Mouse (Mus musculus): ENCODE measurements around the gene Mapk13. TPM values are rescaled to one million over a fixed set of nuclear protein-coding genes. Genes with fewer than 3 reads are reported as not detected.
"Not testable (repeated sequence)": the region's sequence is repeated elsewhere in the genome, so short reads cannot be mapped to it uniquely, and the experiment has no call there.

Mapk13 gene
- total RNA-seq, 2 experiments from 2014 or later = 12.2 to 32.8 TPM

DNA sequence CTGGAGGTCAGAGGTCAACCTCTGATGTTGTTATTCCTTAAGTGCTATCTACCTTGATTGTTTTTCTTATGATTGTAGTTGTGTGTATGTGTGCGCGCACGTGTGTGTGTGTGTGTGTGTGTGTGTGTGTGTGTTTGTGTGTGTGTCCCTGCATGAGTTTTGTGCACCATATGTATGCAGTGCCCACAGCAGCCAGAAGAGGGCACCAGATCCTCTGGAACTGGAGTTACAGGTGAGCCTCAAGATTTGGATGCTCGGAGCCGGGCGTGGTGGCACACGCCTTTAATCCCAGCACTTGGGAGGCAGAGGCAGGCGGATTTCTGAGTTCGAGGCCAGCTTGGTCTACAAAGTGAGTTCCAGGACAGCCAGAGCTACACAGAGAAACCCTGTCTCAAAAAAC, 5.2 kb downstream of the Mapk13 start:
- ATAC-seq (ENCODE audit: poor library complexity, severe bottlenecking) = not testable (repeated sequence)

DNA sequence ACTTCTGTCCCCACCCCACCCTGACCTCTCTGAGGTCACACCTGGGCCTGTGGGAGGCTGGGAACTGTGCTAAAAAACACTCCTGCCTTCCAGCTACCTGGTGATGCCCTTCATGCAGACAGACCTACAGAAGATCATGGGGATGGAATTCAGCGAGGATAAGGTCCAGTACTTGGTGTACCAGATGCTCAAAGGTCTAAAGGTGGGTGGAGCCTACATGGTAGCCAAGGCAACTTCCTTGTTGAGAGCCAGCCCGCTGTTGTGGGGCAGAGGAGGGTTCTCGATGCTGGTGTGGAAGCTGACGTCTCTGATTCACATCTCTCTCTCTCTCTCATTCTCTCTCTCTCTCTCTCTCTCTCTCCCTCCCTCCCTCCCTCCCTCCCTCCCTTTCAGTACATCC, 6.1 kb downstream of the Mapk13 start:
- no peak for ATAC-seq (ENCODE audit: poor library complexity, severe bottlenecking)

DNA sequence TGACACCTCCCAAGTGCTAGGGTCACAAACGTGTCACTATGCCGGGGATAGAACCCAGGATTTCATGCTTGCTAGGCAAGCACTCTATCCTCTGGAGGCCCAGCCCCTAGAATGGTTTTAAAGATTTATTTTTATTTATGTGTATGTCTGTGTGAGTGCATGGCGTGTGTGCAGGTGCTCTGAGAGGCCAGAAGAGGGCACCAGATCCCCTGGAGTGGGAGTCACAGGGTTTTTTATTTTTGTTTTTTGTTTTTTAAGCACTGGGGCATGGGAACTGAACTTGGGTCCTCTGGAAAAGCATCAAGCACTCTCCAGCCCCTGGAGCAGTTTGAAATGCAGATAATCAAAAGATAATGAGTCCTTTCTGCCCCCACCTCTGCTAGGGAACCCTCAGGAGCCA, 7.7 kb downstream of the Mapk13 start:
- no peak for ATAC-seq (ENCODE audit: poor library complexity, severe bottlenecking)

DNA sequence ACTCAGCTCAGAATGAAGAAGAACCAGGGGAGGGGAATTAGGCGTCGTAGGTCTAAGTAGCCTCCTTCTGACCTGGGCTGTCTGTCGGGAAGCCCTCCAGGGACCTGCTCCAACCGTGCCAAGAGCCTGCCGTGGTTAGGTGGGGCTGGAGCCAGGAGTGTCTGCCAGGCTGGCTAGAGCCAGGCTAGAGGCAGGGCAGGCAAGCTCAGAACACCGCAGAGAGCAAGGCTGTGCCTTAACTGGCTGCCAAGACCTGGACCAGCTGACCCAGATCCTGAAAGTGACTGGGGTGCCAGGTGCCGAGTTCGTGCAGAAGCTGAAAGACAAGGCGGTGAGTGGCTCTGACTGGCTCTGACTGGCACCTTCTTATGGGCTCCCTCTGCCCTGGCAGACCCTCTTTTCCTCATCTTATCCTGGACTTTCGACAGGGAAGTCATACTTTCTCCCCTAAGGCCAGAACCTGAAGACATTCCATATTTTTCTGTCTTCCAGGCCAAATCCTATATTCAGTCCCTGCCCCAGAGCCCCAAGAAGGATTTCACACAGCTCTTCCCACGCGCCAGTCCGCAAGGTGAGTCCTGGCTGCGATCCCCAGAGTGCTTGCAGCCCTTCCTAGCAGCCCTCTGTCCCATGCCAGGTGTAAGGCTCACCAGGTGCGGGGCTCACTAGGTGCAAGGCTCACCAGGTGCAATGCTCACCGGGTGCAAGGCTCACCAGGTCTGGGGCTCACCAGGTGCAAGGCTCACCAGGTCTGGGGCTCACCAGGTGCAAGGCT, 8.3 kb downstream of the Mapk13 start:
- ATAC-seq (ENCODE audit: poor library complexity, severe bottlenecking) = no peak

DNA sequence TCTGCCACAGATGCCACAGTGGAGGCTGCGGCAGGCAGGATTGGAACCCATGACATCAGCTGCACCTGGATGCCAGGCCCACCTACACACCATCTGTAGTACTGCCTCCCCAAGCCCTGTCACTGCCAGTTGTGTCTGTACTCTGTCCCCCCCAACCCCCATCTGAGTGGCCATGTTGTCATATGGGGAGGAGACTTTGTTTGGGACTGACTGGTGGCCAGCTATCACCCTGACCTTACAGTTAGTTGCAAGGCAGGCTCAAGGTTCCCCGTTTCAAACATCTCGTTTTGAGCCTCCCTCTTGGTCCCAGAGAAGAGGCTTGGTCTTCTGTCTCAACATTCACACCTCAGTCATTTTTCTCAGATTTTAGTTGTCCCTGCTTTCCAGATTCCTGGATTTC, 10.6 kb downstream of the Mapk13 start:
- no peak for ATAC-seq (ENCODE audit: poor library complexity, severe bottlenecking)

DNA sequence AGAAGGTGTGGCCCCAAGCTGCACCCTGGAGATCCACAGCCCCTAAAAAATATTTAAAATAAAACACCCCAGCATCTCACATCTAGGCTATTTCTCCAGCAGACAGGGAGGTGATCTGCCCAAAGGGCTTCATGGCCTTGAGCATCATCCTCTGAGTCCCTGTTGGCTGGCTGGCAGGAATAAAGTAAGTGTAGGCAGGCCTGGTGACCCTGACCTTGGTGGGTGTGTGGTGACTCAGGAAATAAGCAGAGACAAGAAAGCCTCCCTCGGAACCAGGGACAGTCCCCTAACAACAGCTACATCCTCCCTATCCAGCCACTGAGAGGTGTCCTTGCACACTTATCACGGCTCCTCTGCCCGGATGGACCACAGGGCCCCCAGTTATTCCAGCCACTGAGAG, 11.7 kb downstream of the Mapk13 start:
- ATAC-seq (ENCODE audit: poor library complexity, severe bottlenecking) = no peak

DNA sequence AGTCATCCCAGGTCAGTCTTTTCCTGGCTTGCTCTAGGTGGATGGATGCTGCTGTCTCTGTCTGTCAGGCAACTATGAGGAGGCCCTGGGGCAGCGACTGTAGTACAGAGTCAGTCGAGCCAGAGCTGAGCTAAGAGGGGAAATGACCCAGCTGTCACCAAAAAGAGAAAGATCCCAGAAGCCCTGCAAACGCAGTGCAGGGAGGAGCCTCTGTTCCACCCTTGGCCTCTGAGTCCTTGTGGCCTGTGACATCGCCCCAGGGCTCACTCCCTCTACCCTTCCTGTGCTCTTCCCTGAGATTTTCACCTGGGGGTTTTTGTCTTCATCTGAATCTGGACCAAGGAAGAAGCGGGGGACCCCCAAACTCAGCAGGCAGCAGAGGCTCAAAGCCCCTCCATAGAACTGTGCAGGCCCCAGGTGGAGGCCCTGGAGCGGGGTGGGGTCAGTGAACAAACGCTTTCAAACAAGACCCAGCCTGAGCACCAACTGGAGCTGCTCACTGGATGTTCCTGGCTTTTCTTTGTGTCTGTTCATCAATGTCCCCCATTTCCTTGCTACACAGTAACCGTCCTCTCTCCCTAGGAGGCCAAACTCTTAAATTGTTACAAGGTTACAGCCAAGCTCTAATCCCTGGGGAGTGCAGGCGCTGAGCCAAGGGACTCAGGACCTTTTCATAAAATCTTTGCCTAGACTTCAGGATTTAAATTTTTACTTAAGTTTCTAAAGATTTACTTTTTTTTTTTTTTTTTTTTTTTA, 12.4 kb downstream of the Mapk13 start:
- no peak for ATAC-seq (ENCODE audit: poor library complexity, severe bottlenecking)

DNA sequence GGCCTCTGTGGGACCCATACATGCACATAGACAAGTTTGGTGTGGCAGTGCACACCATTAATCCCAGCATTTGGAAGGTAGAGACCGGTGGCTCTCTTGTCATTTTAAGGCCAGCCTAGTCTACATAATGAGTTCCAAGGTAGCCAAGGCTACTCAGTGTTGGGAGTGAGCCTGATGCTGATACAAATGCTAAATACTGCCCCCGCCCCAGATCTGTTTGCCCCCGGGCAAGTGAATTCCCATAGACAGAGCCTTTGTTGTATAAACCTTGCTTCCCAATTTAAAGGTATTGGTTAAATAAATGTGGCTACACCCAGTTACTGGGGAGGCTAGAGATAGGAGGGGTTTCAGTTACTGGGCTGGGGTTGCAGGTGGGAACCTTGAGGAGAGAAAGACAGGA, 15.9 kb downstream of the Mapk13 start:
- no peak for ATAC-seq (ENCODE audit: poor library complexity, severe bottlenecking)

DNA sequence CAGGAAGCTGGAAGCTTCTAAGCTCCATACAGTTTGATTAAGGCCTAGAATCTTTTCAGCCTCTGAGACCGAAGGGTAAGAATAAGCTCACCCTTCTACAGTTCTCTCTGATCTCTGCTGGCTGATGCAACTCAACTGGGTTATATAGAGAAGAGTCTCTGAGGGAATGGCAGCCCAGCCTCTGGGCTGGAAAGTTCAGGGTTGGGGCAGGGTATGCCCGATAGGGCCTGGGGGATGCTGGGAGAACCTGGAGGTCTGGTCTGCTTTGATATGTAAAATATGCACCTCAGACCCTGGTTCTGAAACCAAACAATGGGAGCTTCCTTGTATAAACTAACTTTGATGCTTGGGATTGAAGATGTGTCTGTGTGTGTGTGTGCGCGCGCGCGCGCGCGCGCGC, 18.4 kb downstream of the Mapk13 start:
- no peak for ATAC-seq (ENCODE audit: poor library complexity, severe bottlenecking)

DNA sequence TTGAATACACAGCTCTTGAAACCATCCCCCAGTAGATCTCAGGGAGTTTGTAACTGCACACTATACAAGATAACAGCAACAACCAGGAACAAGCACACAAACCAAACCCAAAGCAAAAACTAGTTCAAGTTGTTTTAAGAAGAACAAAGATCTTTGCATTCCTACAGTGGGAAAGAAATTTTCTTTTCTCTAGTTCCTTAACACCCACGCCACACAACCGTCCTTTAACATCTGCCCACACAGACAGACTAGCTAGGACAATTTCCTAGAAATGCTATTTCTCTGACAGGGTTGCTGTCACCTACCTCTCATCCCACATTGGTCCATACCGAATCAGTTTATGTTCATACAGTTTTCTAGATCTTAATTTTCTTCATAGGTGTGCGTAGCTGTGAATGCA, 27.9 kb downstream of the Mapk13 start:
- ATAC-seq (ENCODE audit: poor library complexity, severe bottlenecking) = no peak

DNA sequence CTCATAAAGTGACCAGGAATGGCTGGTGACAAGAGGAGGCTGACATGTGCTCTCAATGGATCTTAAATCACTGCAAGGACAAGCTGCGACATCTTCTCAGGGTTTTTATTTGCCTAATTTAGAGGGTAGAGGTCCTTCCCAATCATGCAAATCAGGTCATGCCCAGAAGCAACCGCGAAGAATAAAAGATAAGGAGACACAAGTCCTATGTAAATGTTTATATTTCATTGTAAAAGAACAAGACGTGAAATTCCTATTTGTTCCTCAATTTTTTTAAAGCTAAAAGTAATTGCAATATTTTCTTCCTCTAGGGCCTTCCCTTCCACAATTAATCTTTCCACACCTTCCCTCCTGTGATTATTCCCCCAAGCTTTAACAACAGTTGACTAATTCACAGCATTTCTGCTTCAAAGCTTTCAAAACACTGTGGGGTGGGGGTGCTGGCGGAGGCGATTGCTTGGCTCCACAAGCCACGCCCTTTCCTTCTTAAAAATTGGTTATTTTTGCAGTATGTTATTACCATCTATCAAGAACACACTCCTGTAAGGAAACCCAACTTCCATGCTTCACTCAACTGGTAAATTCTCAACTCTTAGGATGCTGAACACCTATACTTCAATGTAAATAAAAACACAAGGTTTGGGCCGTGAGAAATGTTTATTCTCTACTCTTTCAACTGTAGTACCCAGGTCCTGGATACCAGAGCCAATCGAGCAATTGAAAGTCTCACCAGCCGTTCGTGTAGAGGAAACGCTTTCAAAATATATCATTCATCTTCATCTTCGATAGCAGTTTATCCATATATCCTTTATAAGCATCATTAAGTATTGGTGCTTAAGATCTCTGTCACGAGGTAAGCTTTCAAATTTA, 30.4 kb downstream of the Mapk13 start:
- ATAC-seq (ENCODE audit: poor library complexity, severe bottlenecking) = no peak

DNA sequence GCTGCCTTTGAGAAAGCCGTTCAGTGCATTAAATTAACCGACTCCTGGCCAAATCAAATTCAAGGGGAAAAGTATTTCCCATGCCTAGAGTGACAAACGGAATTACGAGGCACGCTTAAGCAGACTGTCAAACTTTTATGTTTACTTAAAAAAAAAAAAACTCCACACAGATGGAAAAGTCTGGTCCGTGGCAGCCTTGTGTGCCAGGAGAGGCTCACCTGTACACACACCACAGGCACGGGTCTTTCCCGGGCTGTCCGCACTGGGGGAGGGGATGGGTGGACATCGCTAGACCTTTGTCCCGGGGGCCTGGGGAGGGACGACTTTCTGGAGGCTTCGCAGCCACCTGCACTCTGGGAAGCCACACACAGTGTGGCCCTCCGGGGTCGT, 31.2 kb downstream of the Mapk13 start:
- no peak for ATAC-seq (ENCODE audit: poor library complexity, severe bottlenecking)

DNA sequence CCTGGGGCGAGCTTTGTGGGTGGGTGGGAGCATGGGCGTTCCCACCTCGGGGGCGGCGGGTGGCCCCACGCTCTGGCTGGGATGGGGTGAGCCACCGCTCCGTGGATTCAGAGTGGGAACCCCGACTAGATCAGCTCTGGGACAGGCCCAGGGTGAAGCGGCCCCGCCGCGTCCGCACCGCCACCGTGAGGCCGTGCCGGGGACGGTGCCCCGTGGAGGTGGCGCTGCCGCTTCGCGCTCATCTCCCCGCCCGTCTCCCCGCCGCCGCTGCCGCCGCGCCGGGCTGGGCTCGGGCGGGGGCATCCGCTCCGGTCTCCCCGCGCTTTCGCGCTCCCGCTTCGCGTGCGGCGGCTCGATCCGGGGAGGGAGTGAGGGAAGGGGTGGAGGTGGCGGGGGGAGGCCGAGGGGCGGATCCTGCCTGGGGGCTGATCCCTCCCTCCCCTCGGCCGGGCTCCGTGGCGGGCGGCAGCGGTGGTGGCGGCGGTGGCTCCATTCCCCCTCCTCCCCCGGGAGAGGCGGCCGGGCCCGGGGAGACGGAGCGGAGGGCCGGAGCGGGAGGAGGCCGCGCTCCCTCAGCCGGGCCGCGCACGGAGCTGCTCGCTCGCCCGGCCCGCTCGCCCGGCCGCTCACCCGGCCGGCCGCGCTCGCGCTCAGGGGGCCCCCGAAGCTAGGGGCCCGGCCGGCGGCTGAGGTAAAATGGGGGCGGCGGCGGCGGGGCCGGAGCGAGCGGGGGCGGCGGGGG, 31.7 kb downstream of the Mapk13 start, which contains the start of gene Brpf3:
Brpf3 (plus strand) TSS at position 420 of the 742 bp plus-strand sequence.
- peak; percentile 69 for ATAC-seq (ENCODE audit: poor library complexity, severe bottlenecking)

DNA sequence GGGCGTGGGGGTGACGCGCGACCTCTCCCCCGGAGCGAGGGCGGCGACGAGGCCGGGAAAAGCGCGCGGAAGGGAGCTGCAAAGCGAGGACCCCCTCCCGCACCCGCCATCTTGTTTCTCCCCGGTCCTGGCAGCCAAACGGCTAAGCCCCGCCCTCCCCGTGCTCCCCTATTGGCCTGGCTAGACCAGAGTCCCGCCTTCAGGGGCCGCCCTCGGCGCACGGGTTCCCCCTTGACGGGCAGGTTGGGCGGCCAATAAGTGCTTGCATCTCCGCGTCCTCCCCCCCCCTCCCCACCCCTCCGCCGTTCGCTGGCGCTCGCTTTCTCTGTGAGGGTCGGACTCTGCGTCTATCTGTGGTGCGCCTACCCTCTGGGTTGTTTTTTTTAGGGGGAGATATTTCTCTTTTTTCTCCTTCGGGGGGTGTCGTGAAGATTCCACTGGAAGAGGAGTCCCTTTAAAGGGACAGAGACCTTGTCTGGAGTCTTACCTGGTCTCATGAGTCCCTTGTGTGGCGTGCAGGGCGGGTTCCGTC, 32.4 kb downstream of the Mapk13 start:
- peak; percentile 98 for ATAC-seq (ENCODE audit: poor library complexity, severe bottlenecking)

DNA sequence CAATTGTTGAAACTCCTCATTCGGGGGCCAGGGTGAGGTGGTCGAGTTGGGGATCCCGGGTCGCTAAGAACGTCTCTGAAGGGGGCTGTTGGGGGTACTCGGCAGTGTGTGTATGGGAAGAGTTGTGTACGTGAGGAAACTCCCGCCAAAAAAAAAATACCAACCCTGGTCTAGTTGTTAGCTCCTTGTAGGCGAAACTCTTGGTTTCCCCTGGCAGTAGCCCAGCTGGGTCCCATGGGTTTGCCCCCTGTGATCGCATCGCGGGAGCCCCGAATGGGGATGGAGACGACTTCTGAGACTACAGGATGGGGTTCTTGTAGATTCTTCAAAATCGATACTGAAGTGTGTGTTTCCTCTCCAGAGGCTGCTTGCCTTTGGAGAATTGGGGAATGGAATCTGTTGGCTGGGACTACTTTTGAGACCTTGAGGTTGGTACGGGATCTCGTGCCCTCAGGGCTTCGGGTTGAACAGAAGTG, 32.9 kb downstream of the Mapk13 start:
- no peak for ATAC-seq (ENCODE audit: poor library complexity, severe bottlenecking)

DNA sequence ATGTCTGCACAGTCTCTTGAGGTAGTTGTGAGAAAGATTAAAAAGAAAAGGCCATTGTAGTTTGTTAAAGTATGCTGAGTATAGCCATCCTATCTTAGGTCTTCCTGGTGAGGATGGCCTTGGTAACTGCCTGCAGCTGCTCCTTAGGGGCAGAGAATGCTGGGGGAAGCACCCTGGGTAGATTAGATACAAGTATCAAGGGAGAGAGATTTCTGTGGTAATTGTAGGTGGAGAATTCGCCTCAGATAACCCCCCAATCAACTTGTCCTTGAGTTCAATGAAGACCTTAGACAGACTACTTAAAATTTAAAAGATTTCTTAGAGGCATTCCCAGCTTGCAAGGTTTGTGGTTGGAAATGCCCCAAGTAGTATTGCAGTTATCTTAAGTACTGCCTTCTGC, 34.2 kb downstream of the Mapk13 start:
- ATAC-seq (ENCODE audit: poor library complexity, severe bottlenecking) = no peak

DNA sequence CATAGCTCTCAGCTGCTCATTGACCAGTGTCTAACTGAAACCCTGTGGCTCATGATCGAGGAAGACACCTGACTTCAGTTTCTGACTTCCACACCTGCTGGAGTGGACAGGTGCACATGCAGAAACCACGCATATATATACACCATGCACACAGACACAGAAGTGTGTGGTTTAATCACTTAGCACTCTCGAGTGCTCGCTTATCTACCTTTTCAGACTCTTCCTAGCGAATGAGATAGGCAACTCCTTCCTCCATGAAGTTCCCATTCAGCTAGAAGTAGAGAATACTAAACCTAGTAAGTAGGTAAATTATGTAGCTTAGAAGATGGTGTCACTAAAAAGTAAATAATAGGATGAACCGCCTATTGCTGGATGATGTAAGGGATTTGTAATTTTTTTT, 35.9 kb downstream of the Mapk13 start:
- ATAC-seq (ENCODE audit: poor library complexity, severe bottlenecking) = no peak

DNA sequence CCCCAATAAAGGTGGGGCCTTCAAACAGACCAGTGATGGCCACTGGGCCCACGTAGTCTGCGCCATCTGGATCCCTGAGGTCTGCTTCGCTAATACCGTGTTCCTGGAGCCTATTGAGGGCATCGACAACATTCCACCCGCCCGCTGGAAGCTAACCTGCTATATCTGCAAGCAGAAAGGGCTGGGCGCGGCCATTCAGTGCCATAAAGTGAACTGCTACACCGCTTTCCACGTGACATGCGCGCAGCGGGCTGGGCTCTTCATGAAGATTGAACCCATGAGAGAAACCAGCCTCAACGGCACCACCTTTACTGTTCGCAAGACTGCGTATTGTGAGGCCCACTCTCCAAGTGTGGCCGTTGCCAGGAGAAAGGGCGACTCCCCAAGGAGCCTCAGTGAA, 37.7 kb downstream of the Mapk13 start:
- ATAC-seq (ENCODE audit: poor library complexity, severe bottlenecking) = no peak

DNA sequence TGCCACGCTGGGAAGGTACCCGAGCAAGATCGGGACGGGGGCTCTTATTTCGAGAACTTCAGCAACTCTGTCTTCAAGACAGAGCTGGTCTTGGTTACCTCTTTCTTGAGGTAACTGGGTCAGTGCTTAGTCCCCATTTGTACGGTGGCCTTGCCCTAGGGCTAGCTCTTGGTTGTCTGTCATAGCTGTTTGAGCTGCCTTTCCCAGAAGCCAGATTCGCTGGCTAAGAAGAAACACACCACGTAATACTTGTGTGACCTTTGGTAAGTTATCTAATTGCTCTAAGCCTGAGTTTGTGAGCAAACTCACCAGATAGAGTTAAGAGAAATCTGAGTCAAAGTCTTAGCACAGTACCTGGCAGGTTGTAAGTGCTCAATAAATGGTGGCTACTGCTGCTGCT, 39.6 kb downstream of the Mapk13 start:
- ATAC-seq (ENCODE audit: poor library complexity, severe bottlenecking) = no peak

DNA sequence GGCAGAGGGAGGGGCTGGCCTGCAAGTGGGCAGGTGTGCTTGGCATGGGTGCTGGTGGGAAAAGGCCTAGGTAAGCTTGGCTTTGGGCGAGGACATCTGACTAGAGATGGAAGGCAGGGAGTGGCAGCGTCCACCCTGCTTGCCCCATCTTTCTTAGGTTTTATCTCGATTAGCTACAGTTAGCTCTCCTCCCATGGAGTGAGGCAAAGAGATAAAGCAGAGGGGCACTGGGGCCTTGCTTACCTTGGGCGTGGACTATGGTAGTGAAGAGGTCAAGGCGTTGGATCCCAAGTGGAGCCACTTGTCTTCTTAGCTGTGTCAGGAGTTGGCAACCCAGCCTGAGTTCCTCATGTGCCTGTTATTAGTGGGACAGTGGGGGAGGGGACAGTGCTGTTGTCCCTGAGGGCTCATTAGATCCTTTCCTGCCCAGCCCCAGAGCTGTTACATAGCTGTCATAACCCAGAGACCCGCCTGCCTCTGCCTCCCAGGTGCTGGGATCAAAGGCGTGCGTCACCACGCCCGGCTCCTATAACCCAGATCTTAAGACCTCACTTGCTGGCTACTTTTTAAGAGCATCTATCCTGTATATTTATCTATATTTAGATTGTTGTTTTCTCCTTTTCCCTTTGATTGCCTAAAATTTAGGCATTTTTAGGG, 40.2 kb downstream of the Mapk13 start:
- 0 out of 2 replicates have a peak, but pooled peaks have one; percentile 15 for ATAC-seq (ENCODE audit: poor library complexity, severe bottlenecking)
